Mouse (Mus musculus): Measurements from ENCODE around the gene Mageb18.
"Not testable (repeated sequence)": the region's sequence is repeated elsewhere in the genome, so short reads cannot be mapped to it uniquely, and the experiment has no call there.

Gene Mageb18

DNA sequence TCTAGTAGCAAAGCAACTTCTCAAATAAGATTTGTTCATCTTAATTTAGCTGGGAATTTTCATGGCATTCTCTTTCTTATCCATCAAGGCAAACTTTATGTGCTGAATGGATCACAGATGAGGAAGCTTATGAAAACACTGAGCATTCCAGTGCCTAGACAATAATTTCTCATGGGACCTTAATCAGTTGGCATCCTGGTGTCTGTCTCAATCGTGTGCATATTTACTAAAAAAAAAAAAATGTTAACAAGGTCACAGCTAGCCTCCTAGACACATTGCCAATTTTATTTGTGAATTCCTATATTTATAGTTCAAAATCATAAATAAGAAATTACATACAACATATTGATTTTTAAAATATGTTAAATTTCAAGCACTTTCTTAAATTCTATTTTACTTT lies at the start of gene Mageb18:
Gene Mageb18 (minus strand): TSS at position 101 of the 400 bp plus-strand sequence.
- no peak for DNase-seq

DNA sequence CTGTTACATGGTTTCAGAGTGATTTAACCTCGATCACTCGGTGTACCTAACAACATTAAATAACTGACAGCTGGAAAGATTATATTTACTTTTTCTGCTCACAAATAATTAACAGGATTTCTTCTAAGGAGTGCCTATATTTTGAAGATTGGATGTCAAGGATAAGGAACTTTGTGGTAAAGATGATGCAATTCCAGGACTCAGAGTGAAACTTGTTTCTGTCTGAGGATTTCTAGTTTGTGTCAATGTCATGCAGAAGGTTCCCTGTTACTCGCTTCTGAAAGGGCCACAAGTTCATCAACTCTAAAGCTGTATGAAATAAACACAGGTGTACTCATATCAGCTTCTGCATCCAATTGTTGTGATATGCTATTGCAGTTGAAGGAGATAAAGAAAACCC lies 13.4 kb upstream of the Mageb18 start:
- no peak for DNase-seq

DNA sequence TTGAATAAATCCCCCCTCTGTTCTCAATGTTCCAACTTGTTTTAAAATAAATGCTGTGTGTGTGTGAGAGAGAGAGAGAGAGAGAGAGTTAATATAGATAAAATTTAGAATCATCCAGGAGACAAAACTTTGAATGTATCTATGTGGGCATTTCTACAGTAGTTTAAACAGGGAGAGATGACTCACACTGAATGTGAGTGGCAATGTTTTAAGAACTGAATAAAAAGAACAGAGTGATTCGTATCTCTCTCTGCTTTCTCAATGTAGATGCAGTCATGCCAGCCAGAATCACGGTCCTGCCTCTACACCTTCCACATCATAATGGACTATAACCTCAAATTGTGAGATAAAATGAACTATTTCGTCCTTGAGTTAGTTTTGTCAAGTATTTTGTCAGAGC lies 11.1 kb upstream of the Mageb18 start:
- DNase-seq = no peak

DNA sequence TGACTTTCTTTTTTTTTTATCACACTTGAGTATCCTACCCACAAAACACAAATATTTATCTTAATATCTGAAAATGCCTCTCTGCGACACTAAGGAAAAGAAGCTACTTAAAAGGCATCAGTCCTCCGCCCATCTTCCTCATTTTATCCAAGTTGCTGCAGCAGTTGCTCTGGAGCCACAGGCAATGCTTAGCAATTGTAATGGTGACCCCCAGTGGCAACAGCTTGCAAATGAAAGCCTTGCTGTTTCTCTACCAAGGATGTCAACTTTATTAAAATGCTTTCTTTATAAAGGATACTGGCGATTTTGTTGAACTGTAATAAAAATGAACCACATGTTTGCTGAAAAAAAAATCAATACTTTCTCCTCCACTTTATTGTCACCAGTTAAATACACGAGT lies 2.0 kb downstream of the Mageb18 start:
- peak; percentile 21 to 38 for DNase-seq

DNA sequence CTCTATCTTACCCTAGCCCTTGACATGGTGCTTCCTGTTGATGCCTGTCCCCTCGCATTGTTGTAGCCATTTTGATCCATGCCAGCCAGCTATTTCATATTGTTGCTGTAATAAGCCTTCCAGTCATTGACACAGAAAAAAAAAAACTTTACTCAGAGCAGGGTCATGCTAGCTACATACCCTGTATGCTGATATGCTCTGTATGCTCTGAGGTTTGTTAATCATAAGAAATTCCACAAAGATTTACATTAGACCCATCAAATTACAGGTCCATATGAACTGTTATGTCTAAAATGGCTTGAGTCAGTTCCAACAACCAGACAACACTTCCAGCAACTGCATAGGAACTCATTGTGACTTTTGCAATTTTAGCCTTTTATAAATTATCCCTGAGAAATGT lies 71.5 kb downstream of the Mageb18 start:
- DNase-seq = no peak

DNA sequence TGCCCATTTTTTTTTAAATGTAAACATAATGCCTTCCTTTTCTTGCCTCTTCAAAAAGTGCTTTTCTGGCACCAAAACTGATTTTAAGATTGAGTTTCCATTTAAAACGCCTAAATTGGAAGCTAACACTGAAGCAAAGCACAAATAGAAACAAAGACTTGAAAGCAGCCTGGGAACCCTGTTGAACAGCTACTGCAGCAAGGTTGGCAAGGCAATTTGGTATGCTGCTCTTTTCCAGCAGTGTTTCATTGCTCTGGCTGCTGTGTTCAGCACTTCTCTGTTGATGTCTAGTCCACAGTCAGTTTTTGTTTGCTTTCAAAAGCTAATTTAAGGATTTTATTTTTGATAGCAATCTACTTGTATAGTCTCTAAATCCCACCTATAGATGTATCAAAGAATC lies 101.1 kb downstream of the Mageb18 start:
- DNase-seq = no peak

DNA sequence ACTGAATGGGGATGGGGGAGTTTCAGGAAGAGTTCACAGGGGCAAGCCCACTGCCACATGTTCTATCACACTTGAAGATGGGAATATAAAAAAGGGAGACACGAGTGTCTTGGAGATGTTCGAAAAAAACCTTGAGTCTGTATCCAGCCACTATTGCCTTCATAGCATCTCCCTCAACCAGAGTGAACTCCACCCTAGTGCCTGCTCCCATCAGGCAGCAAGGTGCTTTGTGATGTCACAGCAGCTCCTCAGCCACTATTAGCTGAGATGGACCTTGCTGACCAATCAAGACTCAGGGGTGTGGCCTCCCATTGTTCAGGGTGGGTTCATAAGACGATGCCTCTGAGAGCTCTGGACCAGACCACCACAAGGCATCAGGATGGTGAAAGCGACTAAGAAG lies 109.7 kb downstream of the Mageb18 start, which contains the start of gene Gm5941:
Gene Gm5941 (plus strand): TSS at position 301 of the 400 bp plus-strand sequence.
- not testable (repeated sequence) for DNase-seq

DNA sequence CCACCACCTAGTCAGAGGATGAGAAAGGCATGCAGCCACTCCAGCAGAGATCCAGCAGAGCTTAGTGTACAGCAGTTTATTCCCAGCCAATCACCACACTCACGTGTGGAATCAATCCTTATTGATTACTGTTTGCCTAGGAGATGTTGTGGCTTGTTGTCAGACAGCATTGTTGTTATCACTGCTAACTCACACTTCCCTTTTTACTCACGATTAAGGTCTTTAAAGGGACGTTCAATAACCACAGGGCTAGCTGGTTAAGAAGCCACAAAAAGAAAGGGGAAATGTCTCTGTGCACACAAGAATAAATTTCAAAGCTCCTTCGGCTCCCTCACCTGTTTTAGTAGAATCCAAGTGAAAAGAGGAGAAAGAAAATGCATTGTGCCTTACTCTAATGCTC lies 134.6 kb downstream of the Mageb18 start:
- DNase-seq = no peak

DNA sequence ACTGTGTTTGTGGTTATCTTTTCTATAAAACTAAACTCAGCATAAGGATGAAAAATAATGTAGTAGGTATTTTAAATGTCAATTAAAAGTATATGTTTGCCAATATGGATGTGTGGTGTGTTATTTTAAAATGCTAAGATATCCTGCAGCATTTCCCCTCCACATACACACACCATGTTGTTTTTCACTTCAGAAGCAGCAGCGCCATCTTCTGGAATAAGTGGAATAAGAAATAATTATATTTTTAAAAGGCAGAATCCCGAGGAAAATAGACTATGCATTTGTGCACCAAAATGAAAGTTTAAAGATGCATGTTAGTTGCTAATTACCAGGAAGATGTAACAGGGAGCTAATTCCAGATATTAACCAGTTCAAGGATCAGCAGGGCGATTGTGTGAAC lies 138.9 kb downstream of the Mageb18 start:
- DNase-seq = peak; percentile 20 to 25

DNA sequence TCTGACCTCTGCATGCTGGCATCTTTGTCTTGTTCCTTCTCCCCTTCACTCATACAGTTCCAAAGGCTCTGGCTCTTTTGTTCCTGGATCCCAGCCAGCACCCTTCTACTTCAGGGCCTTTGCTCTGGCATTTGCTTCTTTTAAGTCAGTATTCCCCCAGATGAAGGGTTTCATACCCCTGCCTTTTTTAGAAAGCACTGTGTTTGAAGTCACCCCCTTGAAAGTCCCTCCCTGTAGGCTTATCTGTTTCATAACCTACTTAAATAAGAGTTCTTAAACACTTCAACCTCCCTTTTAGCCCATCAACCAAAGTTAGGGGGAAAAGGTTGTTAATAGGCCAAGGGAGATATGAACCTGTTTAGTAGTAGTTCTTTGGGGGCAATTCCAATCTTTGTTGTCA lies 212.0 kb downstream of the Mageb18 start:
- peak in 1 of 2 experiments; percentile 1 for DNase-seq

DNA sequence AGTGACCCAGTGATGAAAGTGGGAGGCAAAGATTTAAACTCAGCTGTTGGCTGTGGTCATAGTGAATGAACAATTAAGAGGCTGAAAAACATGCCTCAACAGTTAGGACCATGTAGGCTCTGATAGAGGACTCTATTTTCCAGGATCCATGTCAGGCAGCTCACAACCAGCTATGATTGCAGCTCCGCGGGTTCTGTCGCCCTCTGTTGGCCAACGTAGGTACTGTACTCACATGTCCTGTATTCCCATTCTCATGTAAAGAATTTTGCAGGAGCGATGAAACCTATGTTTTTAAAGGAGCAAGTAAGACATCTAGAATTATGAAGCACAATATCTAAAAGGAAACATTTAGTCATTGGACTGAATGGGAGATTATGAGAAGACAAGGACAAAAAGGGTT lies 256.4 kb downstream of the Mageb18 start:
- peak; percentile 69 to 81 for DNase-seq

DNA sequence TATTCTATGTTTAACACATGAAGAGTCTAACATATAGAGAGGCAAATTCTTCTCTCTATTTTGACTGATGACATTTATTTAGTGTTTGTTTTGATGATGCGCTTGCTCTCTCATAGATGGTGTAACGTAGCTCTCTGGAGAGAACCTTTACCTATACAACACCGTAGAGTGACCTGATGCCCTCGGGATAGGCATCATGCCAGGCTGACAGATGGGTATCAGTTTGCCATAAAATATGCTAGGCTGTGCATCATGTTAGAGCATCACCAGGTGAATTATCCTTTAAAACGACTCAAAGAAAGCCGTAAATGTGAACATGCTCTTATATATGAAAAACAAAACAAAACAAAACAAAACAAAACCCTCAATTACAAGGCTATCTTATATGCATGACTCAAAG lies 258.5 kb downstream of the Mageb18 start:
- peak; percentile 53 to 72 for DNase-seq

DNA sequence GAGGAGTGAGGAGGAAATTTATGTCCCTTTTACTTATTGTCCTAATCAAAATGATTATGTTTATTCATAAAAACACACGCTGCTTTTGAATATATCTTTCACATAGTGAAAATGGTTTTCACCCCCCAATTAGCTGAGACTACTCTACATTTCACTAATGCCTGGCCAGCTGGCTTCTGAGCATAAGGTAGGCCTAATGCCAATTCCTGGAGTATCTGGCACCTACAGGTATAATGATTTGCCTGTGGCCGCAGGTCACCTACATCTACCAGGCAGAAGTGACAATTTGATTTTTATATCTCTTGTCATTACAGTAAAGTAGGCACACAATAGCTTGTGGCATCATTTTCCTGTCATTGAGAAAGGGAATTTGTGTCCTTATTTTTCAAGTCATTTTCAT lies 259.8 kb downstream of the Mageb18 start:
- peak; percentile 61 to 76 for DNase-seq

DNA sequence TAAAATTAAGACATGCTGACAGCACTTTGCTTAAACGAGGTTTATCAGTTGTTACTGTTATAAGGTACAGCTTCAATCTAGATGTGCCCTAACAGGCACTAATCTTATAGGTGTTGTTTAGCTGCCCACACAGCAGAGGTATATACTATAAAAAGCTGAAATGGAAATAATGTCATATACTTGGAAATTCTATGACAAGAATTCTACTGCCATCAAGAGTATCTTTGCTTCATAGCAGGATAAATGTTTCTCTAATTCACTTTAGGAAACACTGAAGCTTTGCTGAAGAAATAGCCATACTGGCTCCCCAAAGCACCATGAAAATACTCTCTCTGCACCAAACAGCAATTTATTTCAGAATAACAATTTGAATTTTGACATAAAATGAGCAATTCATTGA lies 265.9 kb downstream of the Mageb18 start:
- DNase-seq = no peak

DNA sequence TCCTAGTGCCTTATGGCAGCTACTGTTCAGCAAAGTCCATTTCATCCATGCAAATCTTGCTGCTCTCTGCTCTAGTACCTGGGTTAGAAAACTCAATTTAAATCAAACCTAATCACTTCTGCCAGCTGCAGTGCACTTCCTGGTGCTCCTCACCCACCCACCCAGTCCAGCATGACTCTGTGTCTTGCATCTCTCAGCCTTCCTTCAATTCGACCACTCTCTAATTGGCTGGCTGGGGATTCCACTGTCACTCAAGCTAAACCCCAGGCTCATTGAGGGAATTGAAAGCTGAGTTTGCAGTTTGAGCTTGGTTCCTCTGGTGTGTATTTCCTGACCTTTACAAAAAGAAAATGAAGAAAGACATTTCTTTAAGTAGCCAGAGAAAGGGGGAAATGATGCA lies 275.8 kb downstream of the Mageb18 start:
- no peak for DNase-seq

DNA sequence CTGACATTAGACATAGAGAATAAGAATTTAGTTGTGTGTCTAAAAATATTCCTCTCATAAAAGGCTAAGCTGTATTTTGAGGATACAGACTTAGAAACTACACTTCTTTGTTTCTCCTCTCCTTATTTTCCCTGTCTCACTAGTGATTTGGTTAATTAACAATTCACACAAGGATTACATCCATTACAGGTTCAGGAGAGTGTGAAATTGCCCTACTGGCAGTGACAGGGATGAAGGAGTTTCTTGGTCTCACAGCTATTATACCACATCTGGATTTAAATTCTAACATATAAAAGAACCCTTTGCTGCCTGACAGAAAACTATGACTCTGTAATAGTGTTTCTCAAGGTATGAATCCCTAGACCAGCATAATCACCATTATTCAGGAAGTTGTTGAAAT lies 318.8 kb downstream of the Mageb18 start:
- DNase-seq = no peak
